Mouse (Mus musculus) cortical plate, adult 2 months (tissue): ENCODE measurements around the gene Begain.

Experiments
- CTCF ChIP-seq: fragments of 200-500 bp; IDR thresholded peaks from 2 replicates; pipeline ENCODE4 v1.5.1; 2011; ENCODE audit warnings: mild to moderate bottlenecking, control low read depth, low read length; ENCODE audit not compliant: insufficient read depth; ENCODE audit errors: extremely low read depth
- POLR2A ChIP-seq: fragments of 200-500 bp; IDR thresholded peaks from 2 replicates; pipeline ENCODE4 v1.6.1; 2011; ENCODE audit warnings: mild to moderate bottlenecking, low read length, control low read depth; ENCODE audit not compliant: insufficient read depth; ENCODE audit errors: extremely low read depth

GRCm38 (mm10) chr12:109057736-109058135 lies 10.3 kb downstream of the Begain start:
- TF ChIP-seq POLR2A, result no peak
- no peak for TF ChIP-seq CTCF
